Mouse (Mus musculus) retina, postnatal 7 days (tissue): ENCODE results near the gene Tnf.

Experiments
- DNase-seq: peaks from one replicate; pipeline ENCODE4 v3.0.0-alpha.2; 2012; ENCODE audit warnings: low read depth, low spot score

Tnf gene

DNA sequence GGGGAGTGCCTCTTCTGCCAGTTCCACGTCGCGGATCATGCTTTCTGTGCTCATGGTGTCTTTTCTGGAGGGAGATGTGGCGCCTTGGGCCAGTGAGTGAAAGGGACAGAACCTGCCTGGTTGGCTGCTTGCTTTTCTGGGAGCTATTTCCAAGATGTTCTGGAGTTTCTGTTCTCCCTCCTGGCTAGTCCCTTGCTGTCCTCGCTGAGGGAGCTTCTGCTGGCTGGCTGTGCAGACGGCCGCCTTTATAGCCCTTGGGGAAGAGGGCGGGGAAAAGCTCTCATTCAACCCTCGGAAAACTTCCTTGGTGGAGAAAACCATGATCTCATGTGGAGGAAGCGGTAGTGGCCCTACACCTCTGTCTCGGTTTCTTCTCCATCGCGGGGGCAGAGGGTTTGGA lies at the start of gene Tnf:
Tnf (minus strand) TSS at position 221 of the 400 bp plus-strand sequence.
- no peak for DNase-seq

DNA sequence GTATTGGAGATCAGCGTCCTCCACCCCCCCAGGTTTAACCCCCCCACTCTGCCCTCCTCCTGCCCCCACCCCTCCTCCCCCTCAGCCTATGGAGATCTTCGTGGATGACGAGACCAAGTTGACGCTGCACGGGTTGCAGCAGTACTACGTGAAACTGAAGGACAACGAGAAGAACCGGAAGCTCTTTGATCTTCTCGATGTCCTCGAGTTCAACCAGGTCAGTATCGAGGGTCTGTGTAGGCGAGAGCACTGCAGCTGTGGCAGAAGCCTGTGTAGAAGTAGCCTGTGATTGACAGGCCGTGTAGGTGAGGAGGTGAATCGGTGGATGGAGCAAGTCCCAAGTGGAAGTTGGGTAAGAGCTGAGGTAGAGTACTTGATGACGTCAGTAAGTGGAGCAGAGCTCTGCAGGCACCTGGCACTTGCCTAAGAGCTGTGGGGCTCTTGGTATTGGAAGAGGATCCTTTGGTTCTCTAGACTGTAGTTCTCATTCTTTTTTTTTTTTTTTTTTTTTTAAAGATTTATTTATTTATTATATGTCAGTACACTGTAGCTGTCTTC lies 49.4 kb upstream of the Tnf start:
- no peak for DNase-seq

- no peak for DNase-seq
Observed at GRCm38 (mm10) chr17:35250348-35251120, 48.7 kb upstream of the Tnf start.

DNA sequence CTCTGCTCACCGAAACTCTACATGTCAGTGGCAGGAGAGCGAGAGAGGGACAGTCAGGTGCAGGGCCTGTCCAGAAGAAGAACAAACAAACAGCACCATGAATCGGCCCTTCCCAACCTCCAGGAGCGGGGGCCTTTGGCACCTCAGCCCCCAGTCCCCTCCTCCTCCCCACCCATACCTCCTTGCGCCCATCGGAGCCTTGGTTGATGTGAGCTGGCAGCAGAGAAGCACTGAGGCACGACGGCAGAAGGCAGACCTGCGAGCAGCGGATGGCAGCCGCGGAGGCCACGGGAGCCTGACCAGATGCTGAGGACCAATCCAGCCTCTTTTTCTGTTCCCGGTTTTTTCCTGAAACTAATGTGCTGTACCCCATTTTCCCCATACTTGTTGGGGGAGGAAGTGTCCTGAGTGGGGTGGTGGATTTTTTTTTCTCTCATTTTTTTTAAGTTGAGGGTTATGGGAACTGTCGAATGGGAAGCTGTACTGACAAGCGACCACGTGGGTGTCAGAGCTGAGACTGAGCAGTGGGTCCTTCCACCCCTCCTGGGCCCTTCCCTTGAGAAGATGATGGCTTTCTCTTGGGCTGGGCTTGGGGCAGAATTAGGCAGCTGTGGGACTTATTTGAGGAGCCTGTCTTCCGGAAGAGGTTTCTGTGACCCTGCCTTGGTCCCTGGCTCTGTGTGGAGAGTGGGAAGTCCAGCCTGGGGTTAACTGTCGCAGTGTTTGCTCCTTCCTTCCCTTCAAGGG lies 47.8 kb upstream of the Tnf start:
- DNase-seq: no peak

- DNase-seq: no peak
Observed at GRCm38 (mm10) chr17:35248986-35249385, 47.2 kb upstream of the Tnf start.

GRCm38 (mm10) chr17:35247144-35247543 lies 45.3 kb upstream of the Tnf start:
- DNase-seq: no peak

DNA sequence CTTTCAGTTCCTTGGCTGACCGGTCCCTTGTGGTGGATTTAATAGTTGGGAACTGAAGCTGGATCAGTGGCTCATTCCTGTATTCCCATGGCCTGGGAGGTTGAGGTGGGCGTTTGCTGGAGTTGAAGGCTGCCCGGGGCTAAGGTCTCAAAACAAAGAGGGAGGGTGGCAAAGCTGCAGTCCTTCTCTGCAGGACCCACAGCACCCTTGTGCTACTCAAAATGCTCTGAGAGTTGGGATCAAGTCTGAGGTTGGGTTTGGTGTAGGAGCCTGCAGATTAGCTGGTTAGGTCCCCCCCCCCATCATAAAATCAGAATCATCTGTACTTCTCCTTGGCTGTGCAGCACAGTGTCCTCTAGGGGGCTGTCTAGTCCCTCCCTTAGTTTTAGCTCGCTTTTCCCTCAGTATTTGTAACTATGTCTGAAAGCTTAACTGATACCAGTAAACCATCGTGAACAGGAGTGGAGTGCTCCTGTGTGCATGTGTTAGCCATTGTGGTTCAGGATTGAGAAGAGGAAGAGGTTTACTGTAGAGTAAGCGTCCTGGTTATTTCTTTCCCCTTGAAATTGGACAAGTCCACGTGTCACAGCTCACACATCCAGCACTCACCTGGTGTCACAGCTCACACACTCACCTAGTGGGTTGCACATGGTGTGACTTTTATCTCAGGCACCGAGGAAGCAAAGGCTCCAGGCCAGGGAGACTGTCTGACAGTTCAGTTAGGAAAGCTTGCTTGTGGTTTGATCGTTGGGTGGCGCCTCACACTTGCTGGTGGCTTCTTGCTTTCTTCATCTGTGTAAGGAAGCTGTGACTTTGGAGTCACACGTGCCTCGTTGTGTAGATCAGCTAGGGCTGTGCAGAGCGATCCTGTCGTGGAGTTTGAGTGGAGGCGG lies 44.2 kb upstream of the Tnf start:
- no peak for DNase-seq

DNA sequence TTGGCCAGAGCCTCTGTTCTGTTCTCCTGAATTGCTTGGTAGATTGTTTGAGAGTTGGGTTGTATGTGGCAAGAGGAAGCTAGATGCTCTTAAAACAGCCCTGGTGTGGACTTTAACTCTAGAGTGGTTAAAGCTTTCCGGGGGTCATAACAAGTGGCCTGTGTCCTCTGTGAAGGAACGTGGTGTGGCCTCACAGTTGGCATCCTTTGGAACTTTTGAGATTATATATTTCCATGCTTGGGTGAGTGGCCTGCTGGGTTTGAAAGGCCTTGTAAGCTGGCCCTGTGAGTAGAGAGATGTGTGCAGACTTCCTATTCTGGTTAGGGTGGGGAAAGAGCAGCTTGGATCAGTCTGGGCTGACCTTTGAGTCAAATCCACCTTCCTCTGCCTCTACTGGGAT lies 43.2 kb upstream of the Tnf start:
- DNase-seq: no peak

DNA sequence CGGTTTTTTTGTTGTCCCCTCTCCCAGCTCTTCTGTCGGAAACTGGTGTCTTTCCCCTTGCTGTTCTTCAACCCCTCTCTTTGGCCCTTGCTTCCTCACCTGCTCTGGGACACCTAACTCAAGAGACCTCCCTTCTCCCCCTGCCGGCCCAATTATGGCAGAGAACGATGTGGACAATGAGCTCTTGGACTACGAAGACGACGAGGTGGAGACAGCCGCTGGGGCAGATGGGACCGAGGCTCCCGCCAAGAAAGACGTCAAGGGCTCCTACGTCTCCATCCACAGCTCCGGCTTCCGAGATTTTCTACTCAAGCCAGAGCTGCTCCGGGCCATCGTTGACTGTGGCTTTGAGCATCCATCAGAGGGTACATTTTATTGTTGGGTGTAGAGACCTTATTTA lies 41.3 kb upstream of the Tnf start:
- no peak for DNase-seq

GRCm38 (mm10) chr17:35242015-35242941 lies 40.5 kb upstream of the Tnf start:
- DNase-seq: peak; percentile 64

DNA sequence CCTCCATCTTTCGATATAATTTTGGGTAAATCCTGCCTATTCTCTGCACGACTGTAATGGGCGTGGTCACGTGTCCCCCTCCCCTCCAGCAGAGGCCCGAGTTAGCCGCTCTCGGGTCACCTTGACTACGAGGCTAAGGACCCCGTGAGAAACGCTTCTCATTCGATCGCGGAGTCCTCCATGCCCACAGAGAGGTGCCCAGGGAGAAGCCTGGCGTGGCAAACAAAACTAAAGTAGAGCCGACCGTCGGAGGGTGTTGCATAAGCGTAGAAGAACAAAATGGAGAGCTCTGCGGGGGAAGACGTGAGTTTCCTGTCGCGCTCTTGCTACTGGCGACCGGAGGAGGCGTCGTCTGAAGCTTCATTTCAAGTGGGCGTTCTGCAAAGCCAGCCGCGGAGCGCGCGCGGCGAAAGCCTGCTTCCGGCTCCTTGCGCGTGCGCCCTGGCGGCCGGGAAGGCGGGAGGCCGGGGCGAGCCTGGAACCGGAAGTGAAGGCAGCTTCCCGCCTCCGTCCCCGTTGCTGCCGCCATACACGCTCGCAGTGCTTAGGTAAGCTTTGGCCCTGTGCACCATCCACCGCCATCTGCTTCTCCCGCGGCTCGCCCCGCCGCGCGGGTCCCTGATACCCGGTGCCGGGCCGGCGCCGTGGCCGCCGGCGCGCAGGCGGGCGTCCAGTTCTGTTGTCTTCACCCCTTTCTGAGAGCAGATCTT lies 39.7 kb upstream of the Tnf start, which contains the start of gene Ddx39b:
Ddx39b (plus strand) TSS at position 442 of the 710 bp plus-strand sequence.
- DNase-seq: peak; percentile 93

DNA sequence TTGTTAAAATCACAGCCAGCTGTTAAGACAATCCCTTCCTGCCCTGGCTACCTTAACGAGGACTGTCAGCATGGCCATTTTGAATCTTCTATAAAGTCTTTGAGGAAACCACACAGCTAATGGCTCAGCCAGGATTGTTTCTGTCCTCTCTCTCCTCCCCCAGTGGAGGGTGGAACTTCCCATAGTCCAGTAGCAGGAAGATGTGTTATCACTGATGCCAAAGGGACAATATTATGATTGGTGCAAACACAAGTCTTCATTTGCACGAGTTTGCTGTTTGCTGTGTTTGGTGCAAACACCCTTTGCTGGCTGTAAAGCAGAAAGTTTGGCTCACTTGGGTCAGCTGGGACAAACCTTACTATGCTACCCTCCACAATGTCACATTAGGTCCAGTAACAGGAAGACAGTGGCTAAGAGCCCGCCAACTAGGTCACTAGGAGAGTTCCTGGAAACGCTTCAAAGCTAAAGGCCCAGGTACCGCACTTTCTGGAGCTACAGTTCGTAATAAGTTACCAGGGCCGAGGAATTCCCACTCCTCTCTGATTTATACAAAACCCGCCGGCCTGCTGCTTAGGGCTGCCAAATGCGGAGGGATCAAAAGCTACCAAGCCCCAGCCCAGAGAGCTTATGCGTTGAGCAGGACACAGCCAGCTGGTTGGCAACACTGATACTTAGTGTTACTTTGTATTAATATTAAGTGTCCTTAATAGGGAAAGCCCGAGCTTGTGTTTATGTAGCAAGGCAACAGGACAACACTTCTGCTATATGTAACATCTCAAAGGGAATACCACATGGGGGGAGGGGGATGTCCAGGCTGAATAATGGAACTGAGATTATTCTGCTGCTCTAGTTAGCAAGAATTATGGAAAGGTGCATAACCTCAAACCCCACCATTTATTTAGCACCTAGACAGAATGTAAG lies 38.8 kb upstream of the Tnf start:
- DNase-seq: no peak

DNA sequence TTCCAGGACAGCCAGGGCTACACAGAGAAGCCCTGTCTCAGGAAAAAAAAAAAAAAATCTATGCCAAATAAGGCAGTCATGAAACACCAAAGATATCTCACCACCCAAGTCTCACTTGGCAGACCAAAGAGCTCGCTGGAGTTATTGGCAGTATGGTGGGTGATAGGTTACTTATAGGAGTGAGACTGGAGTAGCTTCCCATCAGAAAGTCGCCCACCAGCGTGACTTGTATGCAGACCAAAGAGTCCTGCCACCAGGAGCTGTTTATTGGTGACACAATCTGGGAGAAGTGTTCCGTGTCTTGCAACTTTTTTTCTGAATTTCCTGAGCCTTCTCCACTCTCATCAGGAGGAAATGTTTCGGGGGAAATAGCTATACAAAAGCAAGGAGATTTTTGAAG lies 37.9 kb upstream of the Tnf start:
- no peak for DNase-seq

- DNase-seq: no peak
Observed at GRCm38 (mm10) chr17:35237504-35237903, 35.7 kb upstream of the Tnf start.

- no peak for DNase-seq
Observed at GRCm38 (mm10) chr17:35236996-35237395, 35.2 kb upstream of the Tnf start.

GRCm38 (mm10) chr17:35236390-35236746 lies 34.6 kb upstream of the Tnf start:
- peak; percentile 88 for DNase-seq

- peak; percentile 87 for DNase-seq
Observed at GRCm38 (mm10) chr17:35235614-35236389, 34.0 kb upstream of the Tnf start, which contains the start of gene Nfkbil1. Nfkbil1 (minus strand) TSS chr17:35235792.

- DNase-seq: no peak
Observed at GRCm38 (mm10) chr17:35234903-35235302, 33.1 kb upstream of the Tnf start.
